Mouse (Mus musculus): Measurements from ENCODE around the gene Epb41l1. TPM values are rescaled to one million over a fixed set of nuclear protein-coding genes. Genes with fewer than 3 reads are reported as not detected.
"Not testable (repeated sequence)": the region's sequence is repeated elsewhere in the genome, so short reads cannot be mapped to it uniquely, and the experiment has no call there.

The Epb41l1 gene
- total RNA-seq, 1 experiment: 20.5 TPM

- H3K9me3 ChIP-seq (ENCODE audit: control insufficient read depth, insufficient read depth, low read depth, low read length); H3K27ac ChIP-seq (ENCODE audit: insufficient read depth, low read depth, low read length, poor library complexity, severe bottlenecking); H3K4me1 ChIP-seq (ENCODE audit: control insufficient read depth in 2 of 2, insufficient read depth in 2 of 2, low read length in 2 of 2, poor library complexity in 1 of 2); H3K36me3 ChIP-seq (ENCODE audit: control insufficient read depth, insufficient read depth, low read length, poor library complexity, severe bottlenecking); in situ Hi-C loops (cut with MboI; ENCODE audit: low sequenced_read_pairs in 2 of 2, unreplicated experiment in 2 of 2): not testable (repeated sequence)
- Histone ChIP-seq H3K4me3 (ENCODE audit: insufficient read depth in 1 of 2, low read depth in 1 of 2, low read length in 2 of 2, poor library complexity in 1 of 2, severe bottlenecking in 1 of 2) (peak overlapping the region in 1 of 2 experiments; percentile 59; a peak in 2 of 4 replicates), H3K9ac (ENCODE audit: insufficient read depth, low read depth, low read length, poor library complexity, severe bottlenecking) (peak overlapping the region; percentile 52; the same call in 1 of the 2 replicates)
- 0 out of 2 replicates have a peak, but pooled peaks have one; percentile 28 for TF ChIP-seq HCFC1 (IDR thresholded peaks at IDR 0.05; ENCODE audit: borderline replicate concordance, insufficient read depth, low read length)
- TF ChIP-seq MAFK (IDR thresholded peaks at IDR 0.05; ENCODE audit: insufficient read depth, low read depth, low read length): peak; percentile 53; the same call in 1 of the 2 replicates
- peak; percentile 47 for DNase-seq (ENCODE audit: low read depth, low spot score)
These were observed 28.1 kb upstream of the Epb41l1 start for GRCm38 (mm10) chr2:156392461-156393154.

- no peaks in the 10 kb centered on the region for H3K36me3 ChIP-seq (ENCODE audit: control insufficient read depth, insufficient read depth, low read length, poor library complexity, severe bottlenecking)
- in situ Hi-C loops (cut with MboI; ENCODE audit: low sequenced_read_pairs in 2 of 2, unreplicated experiment in 2 of 2): no loop called here
- no peaks in the 10 kb centered on the region for H3K9me3 ChIP-seq (ENCODE audit: control insufficient read depth, insufficient read depth, low read depth, low read length)
- peaks cover 0 to 6% of the 10 kb centered on the region in 2 experiments; a peak in 2 of 4 replicates for H3K4me1 ChIP-seq (ENCODE audit: control insufficient read depth in 2 of 2, insufficient read depth in 2 of 2, low read length in 2 of 2, poor library complexity in 1 of 2)
- no peak for DNase-seq (ENCODE audit: low read depth, low spot score)
- H3K4me3 ChIP-seq (ENCODE audit: insufficient read depth in 1 of 2, low read depth in 1 of 2, low read length in 2 of 2, poor library complexity in 1 of 2, severe bottlenecking in 1 of 2): peak overlapping the region in 1 of 2 experiments; percentile 59; a peak in 1 of 4 replicates
- TF ChIP-seq HCFC1 (IDR thresholded peaks at IDR 0.05; ENCODE audit: borderline replicate concordance, insufficient read depth, low read length) (no peak), ZC3H11A (IDR thresholded peaks at IDR 0.05; ENCODE audit: borderline replicate concordance, low read depth, low read length) (no peak), CHD2 (IDR thresholded peaks at IDR 0.05; ENCODE audit: low read depth, low read length) (no peak), MAFK (IDR thresholded peaks at IDR 0.05; ENCODE audit: insufficient read depth, low read depth, low read length) (no peak), ZNF384 (IDR thresholded peaks at IDR 0.05; ENCODE audit: low read depth, low read length) (no peak)
- H3K9ac ChIP-seq (ENCODE audit: insufficient read depth, low read depth, low read length, poor library complexity, severe bottlenecking): 0 out of 2 replicates have a peak overlapping the region, but pooled peaks have one; percentile 24
- H3K27ac ChIP-seq (ENCODE audit: insufficient read depth, low read depth, low read length, poor library complexity, severe bottlenecking): no peak overlapping the region
These were observed 27.4 kb upstream of the Epb41l1 start for GRCm38 (mm10) chr2:156393155-156393828.

DNA sequence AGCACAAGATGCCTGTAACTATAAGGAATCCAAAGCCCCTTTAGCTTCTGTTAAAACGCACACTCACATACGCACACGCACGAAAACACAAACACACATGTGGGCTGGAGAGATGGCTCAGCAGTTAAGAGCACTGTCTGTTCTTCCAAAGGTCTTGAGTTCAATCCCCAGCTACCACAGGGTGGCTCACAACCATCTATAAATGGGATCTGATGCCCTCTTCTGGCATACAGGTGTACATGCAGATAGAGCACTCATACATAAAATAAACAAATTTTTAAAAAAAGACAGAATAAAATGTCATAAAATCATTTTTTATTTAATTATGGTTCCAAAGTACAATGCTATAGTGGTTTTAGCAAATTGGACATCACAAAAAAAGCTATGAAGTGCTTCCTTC, 26.4 kb upstream of the Epb41l1 start:
- TF ChIP-seq MAFK (IDR thresholded peaks at IDR 0.05; ENCODE audit: insufficient read depth, low read depth, low read length): no peak
- TF ChIP-seq CHD2 (IDR thresholded peaks at IDR 0.05; ENCODE audit: low read depth, low read length): no peak
- no peak for TF ChIP-seq HCFC1 (IDR thresholded peaks at IDR 0.05; ENCODE audit: borderline replicate concordance, insufficient read depth, low read length)
- no peak for TF ChIP-seq ZNF384 (IDR thresholded peaks at IDR 0.05; ENCODE audit: low read depth, low read length)
- Histone ChIP-seq H3K9ac (ENCODE audit: insufficient read depth, low read depth, low read length, poor library complexity, severe bottlenecking) (no peak overlapping the region), H3K9me3 (ENCODE audit: control insufficient read depth, insufficient read depth, low read depth, low read length) (no peaks in the 10 kb centered on the region), H3K27ac (ENCODE audit: insufficient read depth, low read depth, low read length, poor library complexity, severe bottlenecking) (no peak overlapping the region), H3K4me1 (ENCODE audit: control insufficient read depth in 2 of 2, insufficient read depth in 2 of 2, low read length in 2 of 2, poor library complexity in 1 of 2) (peaks cover 0 to 6% of the 10 kb centered on the region in 2 experiments; a peak in 2 of 4 replicates), H3K4me3 (ENCODE audit: insufficient read depth in 1 of 2, low read depth in 1 of 2, low read length in 2 of 2, poor library complexity in 1 of 2, severe bottlenecking in 1 of 2) (no peak overlapping the region), H3K36me3 (ENCODE audit: control insufficient read depth, insufficient read depth, low read length, poor library complexity, severe bottlenecking) (no peaks in the 10 kb centered on the region)
- no peak for DNase-seq (ENCODE audit: low read depth, low spot score)
- in situ Hi-C loops (cut with MboI; ENCODE audit: low sequenced_read_pairs in 2 of 2, unreplicated experiment in 2 of 2): no loop called here

DNA sequence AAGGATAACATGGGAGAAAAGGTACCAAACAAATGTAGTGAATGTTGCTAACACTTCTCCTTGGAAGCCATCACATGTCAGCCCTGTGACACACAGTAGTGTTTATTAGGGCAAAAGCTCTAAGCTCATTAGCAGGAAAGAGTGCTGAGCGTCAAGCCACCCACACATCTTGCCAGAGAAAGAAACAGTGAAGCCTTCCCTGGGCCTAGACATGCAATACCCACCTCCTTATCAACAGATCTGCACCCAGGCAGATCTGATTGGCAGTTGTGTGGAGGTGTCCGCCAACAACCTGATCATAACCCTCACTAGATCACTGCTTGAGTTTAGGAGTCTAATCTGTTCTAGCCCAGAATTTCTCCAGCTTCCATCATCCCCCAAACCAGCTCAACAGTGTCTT, 24.6 kb upstream of the Epb41l1 start:
- H3K9me3 ChIP-seq (ENCODE audit: control insufficient read depth, insufficient read depth, low read depth, low read length): no peaks in the 10 kb centered on the region
- no peak overlapping the region for H3K9ac ChIP-seq (ENCODE audit: insufficient read depth, low read depth, low read length, poor library complexity, severe bottlenecking)
- H3K27ac ChIP-seq (ENCODE audit: insufficient read depth, low read depth, low read length, poor library complexity, severe bottlenecking): no peak overlapping the region
- H3K36me3 ChIP-seq (ENCODE audit: control insufficient read depth, insufficient read depth, low read length, poor library complexity, severe bottlenecking): no peaks in the 10 kb centered on the region
- in situ Hi-C loops (cut with MboI; ENCODE audit: low sequenced_read_pairs in 2 of 2, unreplicated experiment in 2 of 2): no loop called here
- peaks cover 2 to 10% of the 10 kb centered on the region in 2 experiments; a peak in 3 of 4 replicates for H3K4me1 ChIP-seq (ENCODE audit: control insufficient read depth in 2 of 2, insufficient read depth in 2 of 2, low read length in 2 of 2, poor library complexity in 1 of 2)
- DNase-seq (ENCODE audit: low read depth, low spot score): no peak
- no peak for TF ChIP-seq CHD2 (IDR thresholded peaks at IDR 0.05; ENCODE audit: low read depth, low read length)
- no peak for TF ChIP-seq MAFK (IDR thresholded peaks at IDR 0.05; ENCODE audit: insufficient read depth, low read depth, low read length)
- TF ChIP-seq ZNF384 (IDR thresholded peaks at IDR 0.05; ENCODE audit: low read depth, low read length): no peak
- TF ChIP-seq ZC3H11A (IDR thresholded peaks at IDR 0.05; ENCODE audit: borderline replicate concordance, low read depth, low read length): no peak
- TF ChIP-seq HCFC1 (IDR thresholded peaks at IDR 0.05; ENCODE audit: borderline replicate concordance, insufficient read depth, low read length): no peak
- no peak overlapping the region for H3K4me3 ChIP-seq (ENCODE audit: insufficient read depth in 1 of 2, low read depth in 1 of 2, low read length in 2 of 2, poor library complexity in 1 of 2, severe bottlenecking in 1 of 2)
